Mouse (Mus musculus) granulocyte monocyte progenitor cell, adult 5-6 weeks (primary cell): ENCODE data around the gene Zbtb7b. TPM values are rescaled to one million over a fixed set of nuclear protein-coding genes. Genes with fewer than 3 reads are reported as not detected.

Experiments
- ATAC-seq: replicated peaks from 2 replicates; pipeline ENCODE4 v1.8.0; 2016; ENCODE audit warnings: mild to moderate bottlenecking, moderate TSS enrichment, inconsistent platforms; ENCODE audit not compliant: poor library complexity, severe bottlenecking
- total RNA-seq, 2 experiments: library from RNA; stranded (forward) in 1 of 2; stranded (reverse) in 1 of 2; fragments of 200-712, 200-1000 nt in 1 of 2; fragments of >200 nt in 1 of 2; fragmentation: Nextera tagmentation in 1 of 2; gene quantifications; 2 replicates each; pipeline ENCODE4 v1.2.3; 2014 to 2017

Zbtb7b gene
- total RNA-seq, 2 experiments from 2014 or later = 8.5 to 14.0 TPM

GRCm38 (mm10) chr3:89377831-89378230 is 16.7 kb downstream of the Zbtb7b start:
- ATAC-seq = no peak

GRCm38 (mm10) chr3:89373581-89374231 is 20.9 kb downstream of the Zbtb7b start:
- ATAC-seq = no peak

GRCm38 (mm10) chr3:89367338-89367737 is 27.2 kb downstream of the Zbtb7b start:
- ATAC-seq = no peak

- ATAC-seq = no peak
Observed at GRCm38 (mm10) chr3:89365486-89366414, 28.8 kb downstream of the Zbtb7b start.

- no peak for ATAC-seq
Observed at GRCm38 (mm10) chr3:89365153-89365485, 29.5 kb downstream of the Zbtb7b start, which contains the start of gene Dcst1. Gene Dcst1, minus strand, starts transcription at chr3:89365253.

- no peak for ATAC-seq
Observed at GRCm38 (mm10) chr3:89364631-89365030, 29.9 kb downstream of the Zbtb7b start.

- no peak for ATAC-seq
Observed at GRCm38 (mm10) chr3:89361675-89362074, 32.9 kb downstream of the Zbtb7b start, which contains the start of gene Dcst2. Gene Dcst2, plus strand, starts transcription at chr3:89361975.

- peak; percentile 76 for ATAC-seq
Observed at GRCm38 (mm10) chr3:89360237-89360636, 34.3 kb downstream of the Zbtb7b start.

GRCm38 (mm10) chr3:89359630-89360029 is 34.9 kb downstream of the Zbtb7b start:
- ATAC-seq = 0 out of 2 replicates have a peak, but pooled peaks have one; percentile 1

- ATAC-seq = no peak
Observed at GRCm38 (mm10) chr3:89356029-89356428, 38.5 kb downstream of the Zbtb7b start.

- ATAC-seq = no peak
Observed at GRCm38 (mm10) chr3:89355512-89355902, 39.1 kb downstream of the Zbtb7b start.

GRCm38 (mm10) chr3:89354816-89355511 is 39.6 kb downstream of the Zbtb7b start:
- ATAC-seq = peak; percentile 24; the same call in 1 of the 2 replicates

- ATAC-seq = no peak
Observed at GRCm38 (mm10) chr3:89351271-89351670, 43.3 kb downstream of the Zbtb7b start.

- peak; percentile 72 for ATAC-seq
Observed at GRCm38 (mm10) chr3:89349869-89350501, 44.6 kb downstream of the Zbtb7b start, which contains the start of gene Adam15. Gene Adam15, minus strand, starts transcription at chr3:89349996.

- ATAC-seq = peak; percentile 12; the same call in 1 of the 2 replicates
Observed at GRCm38 (mm10) chr3:89348911-89349868, 45.4 kb downstream of the Zbtb7b start.

GRCm38 (mm10) chr3:89347916-89348315 is 46.7 kb downstream of the Zbtb7b start:
- ATAC-seq = no peak

GRCm38 (mm10) chr3:89346815-89347540 is 47.6 kb downstream of the Zbtb7b start:
- ATAC-seq = peak; percentile 52

GRCm38 (mm10) chr3:89343279-89343678 is 51.3 kb downstream of the Zbtb7b start:
- ATAC-seq = no peak
